Mouse (Mus musculus) liver, embryonic 11.5 days (tissue): ENCODE data around the gene Cfap99. TPM values are rescaled to one million over a fixed set of nuclear protein-coding genes. Genes with fewer than 3 reads are reported as not detected.

Source experiments
- ATAC-seq: fragments of 200-750 bp; cut with Nextera tagmentation; replicated peaks from 2 replicates; pipeline ENCODE4 v1.8.0; 2017; ENCODE audit warnings: moderate number of reproducible peaks, mild to moderate bottlenecking, moderate TSS enrichment, moderate library complexity; ENCODE audit not compliant: low FRiP score
- DNase-seq: peaks from one replicate; pipeline ENCODE4 v3.0.0-alpha.2; 2017; ENCODE audit warnings: low spot score
- H3K27ac ChIP-seq: fragments of 300-500 bp; sonication (generic); 2 replicates; pipeline ENCODE4 v1.5.1; 2014; ENCODE audit warnings: mild to moderate bottlenecking, low read depth, low read length, control low read depth
- H3K27me3 ChIP-seq: fragments of 300-500 bp; sonication (generic); replicated peaks from 2 replicates; pipeline ENCODE4 v1.6.1; 2014; ENCODE audit warnings: low read length, mixed read lengths; ENCODE audit not compliant: control insufficient read depth, insufficient read depth
- H3K36me3 ChIP-seq: fragments of 300-500 bp; sonication (generic); 2 replicates; pipeline ENCODE4 v1.6.1; 2014; ENCODE audit warnings: mild to moderate bottlenecking, low read length, moderate library complexity, mixed read lengths; ENCODE audit not compliant: control insufficient read depth, insufficient read depth
- H3K4me1 ChIP-seq: fragments of 300-500 bp; sonication (generic); replicated peaks from 2 replicates; pipeline ENCODE4 v1.6.1; 2014; ENCODE audit warnings: low read length, mixed read lengths; ENCODE audit not compliant: control insufficient read depth, insufficient read depth
- H3K4me2 ChIP-seq: fragments of 300-500 bp; sonication (generic); 2 replicates; pipeline ENCODE4 v1.6.1; 2014; ENCODE audit warnings: mild to moderate bottlenecking, control low read depth, moderate library complexity
- H3K4me3 ChIP-seq: fragments of 300-500 bp; sonication (generic); 2 replicates; pipeline ENCODE4 v1.5.1; 2014; ENCODE audit warnings: low read depth, low read length, control low read depth
- H3K9ac ChIP-seq: fragments of 300-500 bp; sonication (generic); 2 replicates; pipeline ENCODE4 v1.6.1; 2014; ENCODE audit warnings: low read depth, low read length, control low read depth
- H3K9me3 ChIP-seq: fragments of 300-500 bp; sonication (generic); 2 replicates; pipeline ENCODE4 v1.6.1; 2016; ENCODE audit warnings: low read length, inconsistent platforms, mixed read lengths; ENCODE audit not compliant: control insufficient read depth
- whole genome bisulfite sequencing: fragments of 180-500 bp; shearing (Covaris S2); extraction: QIAGEN DNeasy Blood & Tissue Kit; methylation state at CpG from one replicate; pipeline ENCODE4 v1.1.7; 2014; 5-methylcytosine and 5-hydroxymethylcytosine counted together
- polyA plus RNA-seq: library from polyadenylated mRNA; unstranded; fragments of >200 nt; fragmentation: Nextera tagmentation; extraction: Ambion mirVana; gene quantifications from 2 replicates; pipeline ENCODE4 v1.2.1, GENCODE M21; 2014

The Cfap99 gene
- polyA plus RNA-seq, 1 experiment from 2014 or later, result not detected

DNA sequence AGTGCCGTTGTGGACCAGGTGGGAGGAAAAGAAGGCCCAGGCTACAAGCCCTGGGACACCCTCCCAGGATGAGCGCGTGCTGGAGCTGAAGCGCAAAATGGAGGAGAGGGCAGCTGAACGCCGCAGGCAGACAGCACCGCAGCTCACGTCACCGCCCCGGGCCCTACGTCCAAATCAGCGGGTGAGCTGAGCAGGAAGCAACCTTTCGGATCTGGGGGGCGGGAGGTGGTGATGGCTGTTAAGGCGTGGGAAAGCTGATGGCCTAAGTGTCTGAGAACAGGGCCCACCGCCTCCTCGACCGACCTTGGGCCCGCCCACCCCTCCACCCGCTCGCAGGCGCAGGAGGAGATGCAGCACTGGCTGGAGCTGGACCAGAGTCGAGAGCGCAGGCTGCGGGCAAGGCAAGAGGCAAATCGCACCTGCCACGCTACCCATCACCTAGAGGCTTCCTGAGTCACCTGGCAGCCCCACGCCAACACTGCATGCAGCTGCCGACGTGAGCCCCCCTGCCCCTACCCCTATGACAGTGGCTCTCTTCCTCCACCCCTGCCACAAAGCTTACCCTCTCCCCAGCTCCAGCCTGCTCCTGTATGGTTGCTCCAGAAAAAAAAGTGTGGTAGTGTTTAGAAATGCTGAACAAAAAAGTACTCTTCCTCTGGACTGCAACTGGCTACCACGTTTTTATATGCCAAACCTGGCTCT lies 38.6 kb downstream of the Cfap99 start:
- H3K36me3 ChIP-seq, result no peaks in the 10 kb centered on the region
- H3K9me3 ChIP-seq, result peaks cover 3% of the 10 kb centered on the region; the same call in 1 of the 2 replicates
- ATAC-seq, result peak; percentile 57; the same call in 1 of the 2 replicates
- peak overlapping the region; percentile 51 for H3K4me2 ChIP-seq
- H3K4me3 ChIP-seq, result peak overlapping the region; percentile 30; the same call in 1 of the 2 replicates
- peak; percentile 53 for DNase-seq
- H3K9ac ChIP-seq, result peak overlapping the region; percentile 17
- no peaks in the 10 kb centered on the region for H3K4me1 ChIP-seq
- WGBS, result 22% methylated on average over 31 of the region's 31 CpGs
- no peaks in the 10 kb centered on the region; the same call in 1 of the 2 replicates for H3K27me3 ChIP-seq
- no peak overlapping the region for H3K27ac ChIP-seq

DNA sequence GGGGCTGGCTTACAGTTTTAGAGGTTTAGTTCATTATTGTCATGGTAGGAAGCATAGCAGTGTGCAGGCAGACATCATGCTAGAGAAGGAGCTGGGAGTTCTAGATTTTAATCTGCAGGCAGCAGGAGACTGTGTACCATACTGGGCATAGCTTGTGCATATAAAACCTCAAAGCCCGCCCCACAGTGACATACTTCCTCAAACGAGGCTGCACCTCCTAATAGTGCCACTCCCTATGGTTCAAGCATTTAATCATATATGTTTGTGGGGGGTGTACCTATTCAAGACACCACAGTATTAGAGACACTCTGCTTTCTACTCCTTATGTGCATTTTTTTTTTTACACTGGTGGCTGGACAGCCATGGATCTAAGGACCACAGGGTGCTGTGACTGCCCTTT lies 41.7 kb downstream of the Cfap99 start:
- peaks cover 3% of the 10 kb centered on the region; the same call in 1 of the 2 replicates for H3K9me3 ChIP-seq
- no peak overlapping the region for H3K27ac ChIP-seq
- ATAC-seq, result no peak
- H3K9ac ChIP-seq, result no peak overlapping the region
- no peaks in the 10 kb centered on the region for H3K36me3 ChIP-seq
- 77% methylated on average over 2 of the region's 2 CpGs for WGBS
- no peak overlapping the region for H3K4me3 ChIP-seq
- H3K4me1 ChIP-seq, result no peaks in the 10 kb centered on the region
- no peaks in the 10 kb centered on the region; the same call in 1 of the 2 replicates for H3K27me3 ChIP-seq
- H3K4me2 ChIP-seq, result no peak overlapping the region
- no peak for DNase-seq

DNA sequence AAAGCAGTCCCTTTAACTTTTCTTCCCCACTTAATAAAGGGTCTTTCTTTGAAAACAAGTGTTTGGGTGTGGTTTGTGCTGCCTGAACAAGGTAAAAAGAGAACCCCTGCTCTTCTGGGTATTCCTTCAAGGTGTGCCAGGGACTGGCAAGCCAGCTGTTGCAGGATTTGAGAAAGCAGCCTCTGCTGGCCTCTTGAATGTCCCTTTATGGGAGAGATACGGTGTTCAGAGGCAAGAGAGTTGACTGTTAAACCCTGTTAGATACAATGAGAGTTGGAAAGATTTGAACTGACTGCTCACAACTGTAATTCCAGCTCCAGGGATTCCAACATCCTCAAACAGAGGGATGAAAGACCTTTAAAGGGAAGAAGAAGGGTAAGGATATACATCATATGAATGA lies 45.7 kb downstream of the Cfap99 start:
- no peak for ATAC-seq
- peaks cover 3% of the 10 kb centered on the region; the same call in 1 of the 2 replicates for H3K9me3 ChIP-seq
- WGBS, result 91% methylated on average over 1 of the region's 1 CpGs

DNA sequence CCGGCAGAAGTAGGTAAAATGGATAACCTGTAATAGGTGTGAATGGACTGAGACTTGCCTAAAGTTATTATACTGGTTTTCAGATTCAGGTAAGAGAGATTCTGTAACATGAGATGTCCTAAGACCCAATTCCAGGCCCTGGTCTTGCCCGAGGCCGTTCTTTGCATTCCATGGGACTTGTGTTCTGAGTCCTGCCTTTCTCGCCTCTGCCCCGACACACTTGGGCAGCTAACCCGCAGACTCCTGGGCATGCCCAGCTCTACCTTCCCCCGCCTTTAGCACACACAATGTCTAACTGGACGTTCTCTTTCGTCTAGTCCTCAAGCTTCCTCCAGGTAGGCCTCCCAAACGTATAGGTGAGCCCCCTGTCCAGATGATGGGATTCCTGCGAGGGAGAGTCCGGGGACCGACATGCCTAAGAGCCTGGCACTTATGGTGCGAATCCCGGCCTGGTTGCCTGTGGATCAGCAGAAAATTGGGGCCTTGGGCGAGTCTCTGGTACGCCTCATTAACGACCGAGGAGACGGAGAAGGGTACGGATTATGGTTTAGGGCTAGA lies 47.2 kb downstream of the Cfap99 start:
- WGBS, result 2% methylated on average over 21 of the region's 21 CpGs
- Histone ChIP-seq H3K27me3 (no peaks in the 10 kb centered on the region), H3K27ac (peak overlapping the region; percentile 84), H3K9ac (peak overlapping the region; percentile 100), H3K9me3 (no peaks in the 10 kb centered on the region), H3K36me3 (no peaks in the 10 kb centered on the region), H3K4me1 (peaks cover 10% of the 10 kb centered on the region), H3K4me2 (peak overlapping the region; percentile 90), H3K4me3 (peak overlapping the region; percentile 87)
- DNase-seq (no peak), ATAC-seq (peak; percentile 63)

More for the DNA sequence above, 45.7 kb downstream of the Cfap99 start:
- Histone ChIP-seq H3K4me3 (no peak overlapping the region), H3K4me1 (peaks cover 10% of the 10 kb centered on the region), H3K27me3 (no peaks in the 10 kb centered on the region), H3K36me3 (no peaks in the 10 kb centered on the region), H3K9ac (no peak overlapping the region), H3K27ac (no peak overlapping the region), H3K4me2 (no peak overlapping the region)
- no peak for DNase-seq

DNA sequence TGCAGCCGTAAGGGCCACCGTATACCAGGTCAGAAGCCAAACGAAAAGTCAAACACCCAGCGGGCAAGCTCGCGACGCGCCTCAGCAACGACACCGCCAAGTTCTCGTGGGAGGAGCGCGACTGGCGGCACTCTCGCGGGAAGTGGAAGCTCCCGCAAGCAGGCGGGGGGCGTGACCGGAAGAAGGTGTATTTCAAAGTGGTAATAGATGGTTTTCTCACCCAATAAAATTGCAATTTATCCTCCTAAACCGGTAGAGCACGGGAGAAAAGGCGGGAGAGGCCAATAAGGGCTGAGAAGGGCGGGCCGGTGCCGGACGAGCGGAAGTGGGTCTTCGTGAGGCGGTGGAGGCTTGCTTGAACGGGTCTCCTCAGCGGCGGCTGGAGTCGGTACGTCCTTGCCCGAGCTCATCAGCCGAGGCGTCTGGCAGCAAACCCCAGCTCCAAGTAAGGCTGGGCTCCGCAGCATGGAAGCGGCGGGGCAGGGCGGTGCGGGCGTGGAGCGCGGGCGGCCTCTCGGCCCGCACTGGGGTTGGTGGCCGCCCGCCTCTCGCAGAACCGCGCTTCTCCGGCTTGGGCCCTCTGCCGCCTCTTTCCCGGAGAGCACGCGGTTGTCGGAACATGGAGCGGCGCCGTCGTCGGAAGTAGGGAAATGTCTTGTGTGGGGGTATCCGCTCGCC lies 47.8 kb downstream of the Cfap99 start, which contains the start of gene Rnf4:
TSS of gene Rnf4 (plus strand) at position 193 of the 678 bp plus-strand sequence.
- no peaks in the 10 kb centered on the region for H3K36me3 ChIP-seq
- peaks cover 15% of the 10 kb centered on the region for H3K4me1 ChIP-seq
- peak within 1 kb of the TSS; percentile 97 for H3K27ac ChIP-seq
- H3K4me3 ChIP-seq, result peak within 1 kb of the TSS; percentile 87
- under 1% methylated on average over 66 of the region's 67 CpGs for WGBS
- ATAC-seq (peak; percentile 94), DNase-seq (peak; percentile 97)
- no peaks in the 10 kb centered on the region for H3K9me3 ChIP-seq
- peak within 1 kb of the TSS; percentile 100 for H3K9ac ChIP-seq
- no peaks in the 10 kb centered on the region for H3K27me3 ChIP-seq
- H3K4me2 ChIP-seq, result peak within 1 kb of the TSS; percentile 90

DNA sequence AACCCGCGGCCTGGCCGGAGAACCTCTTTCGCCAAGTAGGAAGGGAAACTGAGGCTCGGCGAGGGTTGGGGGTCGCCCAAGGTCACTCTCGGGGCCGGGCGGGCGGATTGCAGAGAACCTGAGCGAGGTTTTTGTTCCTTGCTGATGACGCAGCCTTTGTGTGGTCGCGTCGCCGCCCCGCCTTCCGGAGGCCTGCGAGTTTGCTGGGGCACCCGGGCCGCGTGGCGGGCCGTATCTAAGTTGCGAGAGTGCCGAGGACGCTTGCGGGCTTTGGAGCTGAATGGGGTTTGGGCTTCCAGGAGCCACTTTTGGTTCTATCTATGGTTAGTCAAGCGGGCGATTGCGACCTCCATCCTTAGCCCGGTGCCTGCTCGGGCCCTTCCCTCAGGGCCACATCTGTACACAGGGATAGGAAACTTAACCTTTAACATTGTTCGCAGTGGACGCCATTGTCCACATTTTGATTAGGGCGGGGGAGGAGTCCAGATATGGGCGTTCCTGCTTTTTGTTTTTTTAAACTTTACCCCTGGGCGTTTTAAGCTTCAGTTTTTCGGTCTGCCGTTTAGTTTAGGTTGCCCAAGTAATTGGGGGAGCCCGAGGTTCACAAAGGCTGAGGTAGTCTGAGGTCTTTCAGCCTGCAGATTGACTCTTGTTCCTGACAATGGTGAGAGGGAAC lies 48.5 kb downstream of the Cfap99 start:
- H3K4me2 ChIP-seq, result peak overlapping the region; percentile 90

DNA sequence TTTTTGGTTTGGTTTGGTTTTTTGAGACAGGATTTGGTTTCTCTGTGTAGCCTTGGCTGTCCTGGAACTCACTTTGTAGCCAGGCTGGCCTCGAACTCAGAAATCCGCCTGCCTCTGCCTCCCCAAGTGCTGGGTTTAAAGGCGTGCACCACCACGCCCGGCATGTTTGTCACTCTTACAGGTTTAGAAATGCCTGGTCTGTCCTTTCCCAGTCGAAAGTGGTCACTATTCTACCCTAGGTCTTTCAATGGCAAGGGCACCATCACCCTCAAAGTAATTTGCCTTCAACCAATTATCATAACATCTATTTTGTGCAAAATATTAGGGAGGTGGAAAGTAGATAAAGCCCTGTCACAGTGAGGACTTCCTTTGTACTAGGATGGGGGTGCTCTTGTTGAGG lies 51.8 kb downstream of the Cfap99 start:
- no peak for ATAC-seq
- H3K4me2 ChIP-seq, result no peak overlapping the region
- peaks cover 15% of the 10 kb centered on the region for H3K4me1 ChIP-seq
- WGBS, result 80% methylated on average over 6 of the region's 6 CpGs
- no peak for DNase-seq
- no peaks in the 10 kb centered on the region for H3K27me3 ChIP-seq
- H3K9me3 ChIP-seq, result no peaks in the 10 kb centered on the region
- H3K9ac ChIP-seq, result no peak overlapping the region
- H3K4me3 ChIP-seq, result no peak overlapping the region
- peaks cover 17% of the 10 kb centered on the region for H3K36me3 ChIP-seq
- no peak overlapping the region for H3K27ac ChIP-seq

More for the DNA sequence above, 48.5 kb downstream of the Cfap99 start:
- Histone ChIP-seq H3K36me3 (no peaks in the 10 kb centered on the region), H3K27ac (peak overlapping the region; percentile 97), H3K9ac (peak overlapping the region; percentile 100), H3K4me1 (peaks cover 15% of the 10 kb centered on the region), H3K9me3 (no peaks in the 10 kb centered on the region), H3K27me3 (no peaks in the 10 kb centered on the region), H3K4me3 (peak overlapping the region; percentile 87)
- ATAC-seq, result peak; percentile 58
- DNase-seq, result peak; percentile 79
- WGBS, result under 1% methylated on average over 42 of the region's 42 CpGs

DNA sequence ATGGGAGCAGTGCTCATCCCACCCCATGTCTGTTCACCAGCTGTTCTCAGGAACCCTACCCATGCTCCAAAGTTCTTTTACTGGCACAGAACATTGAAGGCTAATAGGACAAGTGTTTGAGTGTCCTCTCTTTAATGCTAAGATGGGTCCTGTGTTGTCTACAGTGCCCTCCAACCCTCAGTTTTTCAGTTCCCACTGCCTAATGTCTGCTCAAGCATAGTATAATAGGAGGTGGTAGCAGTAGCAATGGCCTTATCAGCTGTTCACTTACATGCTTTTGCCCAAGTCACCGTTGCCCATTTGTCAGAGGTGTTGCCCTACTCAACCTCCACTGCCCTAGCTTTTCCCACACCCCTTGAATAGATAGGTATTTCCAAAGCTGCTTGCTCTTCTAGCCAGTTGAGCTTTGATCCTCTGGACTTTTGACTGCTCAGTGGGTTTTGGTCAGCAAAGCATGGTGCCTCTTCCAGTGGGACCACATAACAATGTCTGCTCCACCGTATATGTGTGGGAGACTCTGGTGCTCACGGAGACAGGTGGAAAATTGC lies 63.8 kb downstream of the Cfap99 start:
- WGBS, result 97% methylated on average over 3 of the region's 3 CpGs
- Histone ChIP-seq H3K4me1 (no peaks in the 10 kb centered on the region), H3K9ac (no peak overlapping the region), H3K4me3 (no peak overlapping the region), H3K4me2 (no peak overlapping the region), H3K36me3 (peaks cover 59% of the 10 kb centered on the region), H3K27ac (no peak overlapping the region), H3K9me3 (no peaks in the 10 kb centered on the region), H3K27me3 (no peaks in the 10 kb centered on the region)
- no peak for DNase-seq
- no peak for ATAC-seq
